Mouse (Mus musculus) ZHBTc4 (cell line): Measurements from ENCODE around the gene Gm436.

Experiments
- DNase-seq: peaks from one replicate; pipeline ENCODE4 v3.0.0-alpha.2; 2011; ENCODE audit warnings: low read depth, low spot score

Gene Gm436

GRCm38 (mm10) chr4:144686268-144686667 is at the start of gene Gm436:
Gene Gm436 (minus strand): TSS chr4:144686368.
- no peak for DNase-seq

- DNase-seq = no peak
Observed at GRCm38 (mm10) chr4:144721304-144721703, 35.1 kb upstream of the Gm436 start, which contains the start of gene Gm13178. Gene Gm13178 (minus strand): TSS chr4:144721404.

- no peak for DNase-seq
Observed at GRCm38 (mm10) chr4:144719691-144720090, 33.5 kb upstream of the Gm436 start.

GRCm38 (mm10) chr4:144718288-144718687 is 32.1 kb upstream of the Gm436 start:
- no peak for DNase-seq

GRCm38 (mm10) chr4:144638263-144638662 is 47.9 kb downstream of the Gm436 start:
- no peak for DNase-seq
